Mouse (Mus musculus): Measurements from ENCODE around the gene Gm11214. TPM values are rescaled to one million over a fixed set of nuclear protein-coding genes. Genes with fewer than 3 reads are reported as not detected.

The Gm11214 gene
- not detected in 2 replicates for polyA plus RNA-seq (2015; fragmentation: Nextera tagmentation; extraction: Ambion mirVana)

- H3K9me3 ChIP-seq (replicated peaks), result no peaks in the 10 kb centered on the region
- H3K4me3 ChIP-seq (replicated peaks), result no peak within 1 kb of the TSS
- no peak within 1 kb of the TSS for H3K9ac ChIP-seq
- no peak within 1 kb of the TSS for H3K4me2 ChIP-seq
- WGBS (ENCODE audit: insufficient replicate concordance), result 63% methylated on average over 6 of the region's 6 CpGs
- no peak within 1 kb of the TSS for H3K27ac ChIP-seq (replicated peaks)
- no peak for ATAC-seq (ENCODE audit: insufficient read depth)
- no peaks in the 10 kb centered on the region for H3K27me3 ChIP-seq
- no peaks in the 10 kb centered on the region for H3K4me1 ChIP-seq (replicated peaks)
- H3K36me3 ChIP-seq (replicated peaks), result no peaks in the 10 kb centered on the region
Measured at GRCm38 (mm10) chr4:63663279-63663678, at the start of gene Gm11214. Gm11214 (minus strand) TSS chr4:63663379.

- H3K36me3 ChIP-seq (replicated peaks), result no peaks in the 10 kb centered on the region
- H3K27me3 ChIP-seq, result no peaks in the 10 kb centered on the region
- no peak overlapping the region for H3K4me3 ChIP-seq (replicated peaks)
- no peak overlapping the region for H3K9ac ChIP-seq
- no peaks in the 10 kb centered on the region for H3K9me3 ChIP-seq (replicated peaks)
- no peaks in the 10 kb centered on the region for H3K4me1 ChIP-seq (replicated peaks)
- 52% methylated on average over 5 of the region's 5 CpGs for WGBS (ENCODE audit: insufficient replicate concordance)
- ATAC-seq (ENCODE audit: insufficient read depth), result no peak
- H3K4me2 ChIP-seq, result no peak overlapping the region
- no peak overlapping the region for H3K27ac ChIP-seq (replicated peaks)
Measured at GRCm38 (mm10) chr4:63711886-63712285, 48.7 kb upstream of the Gm11214 start.

- Histone ChIP-seq H3K36me3 (replicated peaks) (no peaks in the 10 kb centered on the region), H3K9ac (no peak overlapping the region), H3K9me3 (replicated peaks) (no peaks in the 10 kb centered on the region), H3K27me3 (no peaks in the 10 kb centered on the region), H3K4me3 (replicated peaks) (no peak overlapping the region), H3K4me2 (no peak overlapping the region), H3K27ac (replicated peaks) (no peak overlapping the region), H3K4me1 (replicated peaks) (no peaks in the 10 kb centered on the region)
- no peak for ATAC-seq (ENCODE audit: insufficient read depth)
- WGBS (ENCODE audit: insufficient replicate concordance), result 56% methylated on average over 8 of the region's 8 CpGs
Measured at GRCm38 (mm10) chr4:63710431-63711220, 47.4 kb upstream of the Gm11214 start.

- 50% methylated on average over 1 of the region's 1 CpGs for WGBS (ENCODE audit: insufficient replicate concordance)
- H3K4me3 ChIP-seq (replicated peaks), result no peak overlapping the region
- no peaks in the 10 kb centered on the region for H3K27me3 ChIP-seq
- no peak for ATAC-seq (ENCODE audit: insufficient read depth)
- H3K9ac ChIP-seq, result no peak overlapping the region
- H3K4me1 ChIP-seq (replicated peaks), result no peaks in the 10 kb centered on the region
- H3K27ac ChIP-seq (replicated peaks), result no peak overlapping the region
- H3K36me3 ChIP-seq (replicated peaks), result no peaks in the 10 kb centered on the region
- no peaks in the 10 kb centered on the region for H3K9me3 ChIP-seq (replicated peaks)
- no peak overlapping the region for H3K4me2 ChIP-seq
Measured at GRCm38 (mm10) chr4:63706279-63706971, 43.2 kb upstream of the Gm11214 start.

GRCm38 (mm10) chr4:63704232-63704631 lies 41.1 kb upstream of the Gm11214 start:
- H3K27ac ChIP-seq (replicated peaks), result no peak overlapping the region

GRCm38 (mm10) chr4:63703686-63704085 lies 40.5 kb upstream of the Gm11214 start:
- no peaks in the 10 kb centered on the region for H3K27me3 ChIP-seq
- H3K27ac ChIP-seq (replicated peaks), result no peak overlapping the region
- no peak overlapping the region for H3K9ac ChIP-seq
- H3K4me1 ChIP-seq (replicated peaks), result no peaks in the 10 kb centered on the region
- ATAC-seq (ENCODE audit: insufficient read depth), result no peak
- H3K4me3 ChIP-seq (replicated peaks), result no peak overlapping the region
- H3K36me3 ChIP-seq (replicated peaks), result no peaks in the 10 kb centered on the region
- no peaks in the 10 kb centered on the region for H3K9me3 ChIP-seq (replicated peaks)
- 59% methylated on average over 2 of the region's 2 CpGs for WGBS (ENCODE audit: insufficient replicate concordance)
- H3K4me2 ChIP-seq, result no peak overlapping the region

More at GRCm38 (mm10) chr4:63704232-63704631, 41.1 kb upstream of the Gm11214 start:
- Histone ChIP-seq H3K4me2 (no peak overlapping the region), H3K9me3 (replicated peaks) (no peaks in the 10 kb centered on the region), H3K4me1 (replicated peaks) (no peaks in the 10 kb centered on the region), H3K27me3 (no peaks in the 10 kb centered on the region), H3K36me3 (replicated peaks) (no peaks in the 10 kb centered on the region), H3K9ac (no peak overlapping the region), H3K4me3 (replicated peaks) (no peak overlapping the region)
- WGBS (ENCODE audit: insufficient replicate concordance), result 33% methylated on average over 5 of the region's 5 CpGs
- ATAC-seq (ENCODE audit: insufficient read depth), result no peak

- Histone ChIP-seq H3K4me2 (no peak overlapping the region), H3K27me3 (no peaks in the 10 kb centered on the region), H3K4me3 (replicated peaks) (no peak overlapping the region), H3K9me3 (replicated peaks) (no peaks in the 10 kb centered on the region), H3K4me1 (replicated peaks) (no peaks in the 10 kb centered on the region), H3K36me3 (replicated peaks) (no peaks in the 10 kb centered on the region), H3K27ac (replicated peaks) (no peak overlapping the region), H3K9ac (no peak overlapping the region)
- 60% methylated on average over 4 of the region's 4 CpGs for WGBS (ENCODE audit: insufficient replicate concordance)
- ATAC-seq (ENCODE audit: insufficient read depth), result no peak
Measured at GRCm38 (mm10) chr4:63702006-63702704, 39.0 kb upstream of the Gm11214 start.

- Histone ChIP-seq H3K4me2 (no peak overlapping the region), H3K9ac (no peak overlapping the region), H3K4me1 (replicated peaks) (no peaks in the 10 kb centered on the region), H3K9me3 (replicated peaks) (no peaks in the 10 kb centered on the region), H3K36me3 (replicated peaks) (no peaks in the 10 kb centered on the region), H3K4me3 (replicated peaks) (no peak overlapping the region), H3K27me3 (no peaks in the 10 kb centered on the region), H3K27ac (replicated peaks) (no peak overlapping the region)
- no peak for ATAC-seq (ENCODE audit: insufficient read depth)
- 22% methylated on average over 3 of the region's 3 CpGs for WGBS (ENCODE audit: insufficient replicate concordance)
Measured at GRCm38 (mm10) chr4:63699749-63700148, 36.6 kb upstream of the Gm11214 start.

- no peak overlapping the region for H3K4me2 ChIP-seq
- ATAC-seq (ENCODE audit: insufficient read depth), result no peak
Measured at GRCm38 (mm10) chr4:63696921-63697320, 33.7 kb upstream of the Gm11214 start.

GRCm38 (mm10) chr4:63692351-63692750 lies 29.2 kb upstream of the Gm11214 start:
- no peak overlapping the region for H3K9ac ChIP-seq
- H3K27ac ChIP-seq (replicated peaks), result no peak overlapping the region
- no peak overlapping the region for H3K4me2 ChIP-seq
- ATAC-seq (ENCODE audit: insufficient read depth), result no peak
- H3K9me3 ChIP-seq (replicated peaks), result no peaks in the 10 kb centered on the region
- no peaks in the 10 kb centered on the region for H3K36me3 ChIP-seq (replicated peaks)
- H3K4me3 ChIP-seq (replicated peaks), result no peak overlapping the region
- no peaks in the 10 kb centered on the region for H3K4me1 ChIP-seq (replicated peaks)
- H3K27me3 ChIP-seq, result no peaks in the 10 kb centered on the region

More at GRCm38 (mm10) chr4:63696921-63697320, 33.7 kb upstream of the Gm11214 start:
- Histone ChIP-seq H3K27me3 (no peaks in the 10 kb centered on the region), H3K4me3 (replicated peaks) (no peak overlapping the region), H3K9ac (no peak overlapping the region), H3K9me3 (replicated peaks) (no peaks in the 10 kb centered on the region), H3K27ac (replicated peaks) (no peak overlapping the region), H3K36me3 (replicated peaks) (no peaks in the 10 kb centered on the region), H3K4me1 (replicated peaks) (no peaks in the 10 kb centered on the region)
- 61% methylated on average over 4 of the region's 4 CpGs for WGBS (ENCODE audit: insufficient replicate concordance)

- no peak overlapping the region for H3K27ac ChIP-seq (replicated peaks)
- H3K9me3 ChIP-seq (replicated peaks), result no peaks in the 10 kb centered on the region
- ATAC-seq (ENCODE audit: insufficient read depth), result no peak
- no peak overlapping the region for H3K9ac ChIP-seq
- H3K4me3 ChIP-seq (replicated peaks), result no peak overlapping the region
- no peaks in the 10 kb centered on the region for H3K27me3 ChIP-seq
- no peaks in the 10 kb centered on the region for H3K36me3 ChIP-seq (replicated peaks)
- no peaks in the 10 kb centered on the region for H3K4me1 ChIP-seq (replicated peaks)
- H3K4me2 ChIP-seq, result no peak overlapping the region
- WGBS (ENCODE audit: insufficient replicate concordance), result 68% methylated on average over 8 of the region's 8 CpGs
Measured at GRCm38 (mm10) chr4:63687429-63687828, 24.2 kb upstream of the Gm11214 start.
